Mouse (Mus musculus): ENCODE data around the gene Dcpp1.

The Dcpp1 gene

GRCm38 (mm10) chr17:23931157-23931556 is 50.5 kb downstream of the Dcpp1 start:
- DNase-seq: no peak

All from cerebellum, adult 8-10 months (tissue).